30 mouse cellular contexts compared by ENCODE assay signal in the genomic region with DNA sequence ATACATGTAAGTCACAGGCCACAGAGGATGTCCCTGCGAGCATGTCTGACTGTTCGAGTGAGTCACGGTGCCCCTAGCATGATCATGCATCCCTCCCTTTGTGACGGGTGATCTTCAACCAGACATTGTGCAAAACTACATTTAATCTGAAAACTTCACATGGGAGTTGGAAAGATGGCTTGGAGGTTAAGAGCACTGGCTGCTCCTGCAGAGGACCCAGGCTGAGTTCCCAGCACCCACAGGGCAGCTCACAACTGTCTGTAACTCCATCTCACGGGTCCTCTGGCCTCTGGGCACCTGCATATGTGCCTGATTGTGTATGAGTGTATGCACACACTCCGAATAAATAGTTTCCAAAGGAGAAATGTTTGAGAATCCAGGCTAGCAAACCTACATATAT. TPM values are rescaled to one million over a fixed set of nuclear protein-coding genes. Genes with fewer than 3 reads are reported as not detected.
DNase-seq lines count a peak whose midpoint lies in the region; ATAC-seq and TF ChIP-seq lines count a peak whose summit lies in the region.
"Had no signal": no experiment of that assay in that cellular context is flagged by ENCODE, and none has a peak within 500 bp of the region (broad histone marks: within the 10 kb centered on the region; RNA-seq: fewer than 3 reads in every experiment).

No protein-coding gene starts in this region.

- TF ChIP-seq EP300 in liver, postnatal 0 days (IDR thresholded peaks at IDR 0.05; ENCODE audit: low read depth) = no peak

- 0 out of 2 replicates have a peak overlapping the region, but pooled peaks have one; percentile 29 for H3K27ac ChIP-seq in embryonic facial prominence, embryonic 13.5 days
- H3K27ac ChIP-seq in embryonic facial prominence, embryonic 10.5 days (replicated peaks) = no peak overlapping the region
- H3K27ac ChIP-seq in heart, embryonic 10.5 days = no peak overlapping the region
- no peak overlapping the region for H3K27ac ChIP-seq in liver, postnatal 0 days (ENCODE audit: low read depth)
- no peak overlapping the region for H3K27ac ChIP-seq in liver, embryonic 11.5 days (ENCODE audit: low read depth, low read length)
- H3K27ac ChIP-seq: embryonic facial prominence, embryonic 12.5 days; embryonic facial prominence, embryonic 15.5 days; forebrain, embryonic 10.5 days; forebrain, embryonic 12.5 days had no signal

- no peak for ATAC-seq in embryonic facial prominence, embryonic 13.5 days (ENCODE audit: insufficient number of reproducible peaks, insufficient read depth, low FRiP score, low TSS enrichment, low read depth)
- no peak for ATAC-seq in liver, postnatal 0 days
- no peak for ATAC-seq in liver, embryonic 11.5 days (replicated peaks; ENCODE audit: low FRiP score)
- ATAC-seq: CD4-positive, CD25-positive, alpha-beta regulatory T cell, adult 4 months; forebrain, embryonic 14.5 days; forebrain, embryonic 16.5 days; Patski had no signal

- no peak overlapping the region for H3K4me3 ChIP-seq in embryonic facial prominence, embryonic 13.5 days
- no peak overlapping the region for H3K4me3 ChIP-seq in embryonic facial prominence, embryonic 10.5 days
- H3K4me3 ChIP-seq in heart, embryonic 10.5 days = no peak overlapping the region
- H3K4me3 ChIP-seq in liver, postnatal 0 days (ENCODE audit: low read depth, low read length) = no peak overlapping the region
- H3K4me3 ChIP-seq in liver, embryonic 11.5 days (ENCODE audit: low read depth, low read length) = no peak overlapping the region
- H3K4me3 ChIP-seq: embryonic facial prominence, embryonic 12.5 days; embryonic facial prominence, embryonic 15.5 days; erythroblast, embryonic 14.5 days; forebrain, embryonic 10.5 days; forebrain, embryonic 12.5 days had no signal

- peaks cover 98% of the 10 kb centered on the region for H3K36me3 ChIP-seq in embryonic facial prominence, embryonic 13.5 days
- peaks cover 100% of the 10 kb centered on the region for H3K36me3 ChIP-seq in embryonic facial prominence, embryonic 10.5 days (replicated peaks)
- H3K36me3 ChIP-seq in heart, embryonic 10.5 days = peaks cover 96% of the 10 kb centered on the region
- H3K36me3 ChIP-seq in liver, postnatal 0 days (replicated peaks; ENCODE audit: insufficient read depth, low read length) = peaks cover 95% of the 10 kb centered on the region
- peaks cover 74% of the 10 kb centered on the region for H3K36me3 ChIP-seq in liver, embryonic 11.5 days (ENCODE audit: control insufficient read depth, insufficient read depth, low read length)

- DNase-seq in embryonic facial prominence, embryonic 10.5 days (ENCODE audit: low spot score) = no peak
- peak; percentile 52 for DNase-seq in heart, embryonic 10.5 days (ENCODE audit: low spot score)
- DNase-seq in heart, postnatal 36 days = no peak
- peak; percentile 5 for DNase-seq in liver, postnatal 0 days
- no peak for DNase-seq in liver, embryonic 11.5 days (ENCODE audit: low spot score)
- peak; percentile 4 for DNase-seq in urinary bladder, postnatal 10 days (ENCODE audit: low spot score)
- DNase-seq in urinary bladder, postnatal 4 days (ENCODE audit: low spot score in 2 of 2) = no peak
- DNase-seq: adrenal gland, adult 2 months; adrenal gland, postnatal 10 days; adrenal gland, postnatal 25 days; B cell, adult 2 months; cerebellum, adult 11 months; cerebellum, adult 8-10 months; cerebellum, adult 9-11 months; cerebellum, postnatal 14 days; cerebellum, postnatal 36 days; embryo, embryonic 11 days had no signal

- TF ChIP-seq CTCF in liver, postnatal 0 days (IDR thresholded peaks at IDR 0.05; ENCODE audit: low read depth) = no peak

- 0 out of 2 replicates have a peak, but pooled peaks cover 8% of the 10 kb centered on the region for H3K4me1 ChIP-seq in embryonic facial prominence, embryonic 13.5 days
- H3K4me1 ChIP-seq in embryonic facial prominence, embryonic 10.5 days = peaks cover 14% of the 10 kb centered on the region
- peaks cover 16% of the 10 kb centered on the region for H3K4me1 ChIP-seq in heart, embryonic 10.5 days
- H3K4me1 ChIP-seq in liver, postnatal 0 days (ENCODE audit: insufficient read depth) = no peaks in the 10 kb centered on the region
- H3K4me1 ChIP-seq in liver, embryonic 11.5 days (replicated peaks; ENCODE audit: control insufficient read depth, insufficient read depth, low read length) = 0 out of 2 replicates have a peak, but pooled peaks cover 4% of the 10 kb centered on the region

- WGBS in embryonic facial prominence, embryonic 13.5 days = 94% methylated on average over 6 of the region's 6 CpGs
- WGBS in embryonic facial prominence, embryonic 10.5 days = 94% methylated on average over 6 of the region's 6 CpGs
- 96% methylated on average over 6 of the region's 6 CpGs for WGBS in heart, embryonic 10.5 days
- 92% methylated on average over 6 of the region's 6 CpGs for whole genome bisulfite sequencing in liver, postnatal 0 days (ENCODE audit: insufficient replicate concordance)
- 94% methylated on average over 6 of the region's 6 CpGs for WGBS in liver, embryonic 11.5 days

- no peak overlapping the region for H3K9ac ChIP-seq in embryonic facial prominence, embryonic 13.5 days
- no peak overlapping the region for H3K9ac ChIP-seq in liver, postnatal 0 days (replicated peaks)
- no peak overlapping the region for H3K9ac ChIP-seq in liver, embryonic 11.5 days (ENCODE audit: low read depth, low read length)
- H3K9ac ChIP-seq: embryonic facial prominence, embryonic 12.5 days; embryonic facial prominence, embryonic 15.5 days; forebrain, embryonic 12.5 days had no signal

- no peaks in the 10 kb centered on the region for H3K9me3 ChIP-seq in embryonic facial prominence, embryonic 13.5 days
- H3K9me3 ChIP-seq in embryonic facial prominence, embryonic 10.5 days = no peaks in the 10 kb centered on the region
- H3K9me3 ChIP-seq in heart, embryonic 10.5 days = no peaks in the 10 kb centered on the region
- no peaks in the 10 kb centered on the region for H3K9me3 ChIP-seq in liver, postnatal 0 days (ENCODE audit: low read length)
- no peaks in the 10 kb centered on the region for H3K9me3 ChIP-seq in liver, embryonic 11.5 days (ENCODE audit: control insufficient read depth, low read length)
- H3K9me3 ChIP-seq: embryonic facial prominence, embryonic 12.5 days; embryonic facial prominence, embryonic 15.5 days; forebrain, embryonic 12.5 days; G1E had no signal

- no peak overlapping the region for H3K4me2 ChIP-seq in embryonic facial prominence, embryonic 13.5 days
- H3K4me2 ChIP-seq in liver, postnatal 0 days (ENCODE audit: low read depth, low read length) = no peak overlapping the region
- H3K4me2 ChIP-seq in liver, embryonic 11.5 days = no peak overlapping the region
- H3K4me2 ChIP-seq: embryonic facial prominence, embryonic 12.5 days; embryonic facial prominence, embryonic 15.5 days; forebrain, embryonic 12.5 days had no signal

- intact Hi-C loops in heart, postnatal 36 days (cut with DNase I) = no loop called here

- H3K27me3 ChIP-seq in embryonic facial prominence, embryonic 13.5 days = no peaks in the 10 kb centered on the region
- H3K27me3 ChIP-seq in embryonic facial prominence, embryonic 10.5 days (replicated peaks; ENCODE audit: low read depth, poor library complexity, severe bottlenecking) = peaks cover 41% of the 10 kb centered on the region
- H3K27me3 ChIP-seq in heart, embryonic 10.5 days (ENCODE audit: insufficient read depth, poor library complexity, severe bottlenecking) = no peaks in the 10 kb centered on the region
- no peaks in the 10 kb centered on the region for H3K27me3 ChIP-seq in liver, postnatal 0 days (ENCODE audit: insufficient read depth, low read length)
- H3K27me3 ChIP-seq in liver, embryonic 11.5 days (replicated peaks; ENCODE audit: control insufficient read depth, insufficient read depth, low read length) = no peaks in the 10 kb centered on the region
- H3K27me3 ChIP-seq: CH12.LX; embryonic facial prominence, embryonic 12.5 days; embryonic facial prominence, embryonic 15.5 days; Patski had no signal

RNA-seq across cellular contexts. Expression of a gene that starts 20.0 kb away (rescaled TPM):
- polyA plus RNA-seq in embryonic facial prominence, embryonic 13.5 days (2015; fragmentation: Nextera tagmentation; extraction: Ambion mirVana) = 252 and 284 TPM in 2 replicates
- 212 and 222 TPM in 2 replicates for polyA plus RNA-seq in embryonic facial prominence, embryonic 10.5 days (2016; fragmentation: Nextera tagmentation; extraction: Ambion mirVana)
- 156 and 170 TPM in 2 replicates for polyA plus RNA-seq in heart, embryonic 10.5 days (2016; fragmentation: Nextera tagmentation; extraction: Ambion mirVana)
- 10 to 100 TPM; 81.1 to 85.3 TPM for total RNA-seq in heart, postnatal 36 days (2021)
- polyA plus RNA-seq in liver, postnatal 0 days (2015; fragmentation: Nextera tagmentation; extraction: Ambion mirVana) = 136 and 144 TPM in 2 replicates
- polyA plus RNA-seq in liver, embryonic 11.5 days (2014; fragmentation: Nextera tagmentation; extraction: Ambion mirVana) = 215 and 216 TPM in 2 replicates

RNA-seq across cellular contexts. Expression of a gene that starts 41.0 kb away (rescaled TPM):
- polyA plus RNA-seq in embryonic facial prominence, embryonic 13.5 days (2015; fragmentation: Nextera tagmentation; extraction: Ambion mirVana) = not detected in 2 replicates
- polyA plus RNA-seq in embryonic facial prominence, embryonic 10.5 days (2016; fragmentation: Nextera tagmentation; extraction: Ambion mirVana) = not detected in 2 replicates
- not detected in 2 replicates for polyA plus RNA-seq in heart, embryonic 10.5 days (2016; fragmentation: Nextera tagmentation; extraction: Ambion mirVana)
- under 1 TPM in 1 of 2 experiments, not detected in 1; 0.14 TPM for total RNA-seq in heart, postnatal 36 days (2021)
- not detected in 2 replicates for polyA plus RNA-seq in liver, postnatal 0 days (2015; fragmentation: Nextera tagmentation; extraction: Ambion mirVana)
- not detected in 2 replicates for polyA plus RNA-seq in liver, embryonic 11.5 days (2014; fragmentation: Nextera tagmentation; extraction: Ambion mirVana)
- total RNA-seq: adrenal gland, adult 2 months; adrenal gland, postnatal 10 days; adrenal gland, postnatal 25 days; CH12.LX; common myeloid progenitor, adult 5-6 weeks; G1E had no signal
- polyA plus RNA-seq: adrenal gland, adult 2 months; CD4-positive, CD25-positive, alpha-beta regulatory T cell, adult 4 months; embryonic facial prominence, embryonic 12.5 days; embryonic facial prominence, embryonic 15.5 days; erythroblast, embryonic 14.5 days; forebrain, embryonic 10.5 days; forebrain, embryonic 14.5 days; forebrain, embryonic 16.5 days; G1E had no signal

RNA-seq across cellular contexts. Expression of a gene that starts 59.7 kb away (rescaled TPM):
- polyA plus RNA-seq in embryonic facial prominence, embryonic 13.5 days (2015; fragmentation: Nextera tagmentation; extraction: Ambion mirVana) = 20.2 and 23.6 TPM in 2 replicates
- polyA plus RNA-seq in embryonic facial prominence, embryonic 10.5 days (2016; fragmentation: Nextera tagmentation; extraction: Ambion mirVana) = 20.5 and 20.8 TPM in 2 replicates
- 27.8 and 38.6 TPM in 2 replicates for polyA plus RNA-seq in heart, embryonic 10.5 days (2016; fragmentation: Nextera tagmentation; extraction: Ambion mirVana)
- 10 to 100 TPM; 23.1 to 28.6 TPM for total RNA-seq in heart, postnatal 36 days (2021)
- polyA plus RNA-seq in liver, postnatal 0 days (2015; fragmentation: Nextera tagmentation; extraction: Ambion mirVana) = 47.5 and 49.5 TPM in 2 replicates
- 46.3 and 51.9 TPM in 2 replicates for polyA plus RNA-seq in liver, embryonic 11.5 days (2014; fragmentation: Nextera tagmentation; extraction: Ambion mirVana)

Comparison
In these comparisons a context has a peak if more than half of its experiments do, and no peak if none do; other contexts are left out.
1. DNase-seq: peak in heart, embryonic 10.5 days (single experiment), liver, postnatal 0 days (single experiment) and urinary bladder, postnatal 10 days (single experiment); none in embryonic facial prominence, embryonic 10.5 days (single experiment), heart, postnatal 36 days (0 of 2), liver, embryonic 11.5 days (single experiment) and urinary bladder, postnatal 4 days (0 of 2).